Mouse (Mus musculus): ENCODE results near the gene Kcnd2. TPM values are rescaled to one million over a fixed set of nuclear protein-coding genes. Genes with fewer than 3 reads are reported as not detected.

Kcnd2 gene
- total and polyA plus RNA-seq, 2 experiments from 2014 or later: 44.6 to 95.2 TPM

GRCm38 (mm10) chr6:21527489-21528074 is 312.3 kb downstream of the Kcnd2 start:
- Histone ChIP-seq H3K27me3 (ENCODE audit: insufficient read depth, low read length) (no peaks in the 10 kb centered on the region), H3K27ac (ENCODE audit: low read depth, low read length) (no peak overlapping the region), H3K4me3 (ENCODE audit: low read depth, low read length) (no peak overlapping the region), H3K9me3 (ENCODE audit: low read length) (no peaks in the 10 kb centered on the region), H3K4me2 (ENCODE audit: low read depth, low read length, poor library complexity, severe bottlenecking) (no peak overlapping the region), H3K9ac (replicated peaks; ENCODE audit: low read length, poor library complexity, severe bottlenecking) (no peak overlapping the region), H3K4me1 (ENCODE audit: insufficient read depth, low read length) (no peaks in the 10 kb centered on the region), H3K36me3 (ENCODE audit: insufficient read depth, low read length) (no peaks in the 10 kb centered on the region)
- no peak for TF ChIP-seq CTCF (IDR thresholded peaks at IDR 0.05)
- 78% methylated on average over 1 of the region's 1 CpGs for WGBS
- DNase-seq (ENCODE audit: low spot score): no peak
- no peak for ATAC-seq (ENCODE audit: low FRiP score)

- DNase-seq (ENCODE audit: low spot score): no peak
- H3K4me1 ChIP-seq (ENCODE audit: insufficient read depth, low read length): no peaks in the 10 kb centered on the region
- no peak overlapping the region for H3K27ac ChIP-seq (ENCODE audit: low read depth, low read length)
- no peaks in the 10 kb centered on the region for H3K36me3 ChIP-seq (ENCODE audit: insufficient read depth, low read length)
- H3K27me3 ChIP-seq (ENCODE audit: insufficient read depth, low read length): no peaks in the 10 kb centered on the region
- no peaks in the 10 kb centered on the region for H3K9me3 ChIP-seq (ENCODE audit: low read length)
- H3K9ac ChIP-seq (replicated peaks; ENCODE audit: low read length, poor library complexity, severe bottlenecking): no peak overlapping the region
- TF ChIP-seq CTCF (IDR thresholded peaks at IDR 0.05): no peak
- WGBS: 69% methylated on average over 2 of the region's 2 CpGs
- no peak for ATAC-seq (ENCODE audit: low FRiP score)
- no peak overlapping the region for H3K4me3 ChIP-seq (ENCODE audit: low read depth, low read length)
- H3K4me2 ChIP-seq (ENCODE audit: low read depth, low read length, poor library complexity, severe bottlenecking): no peak overlapping the region
Measured at GRCm38 (mm10) chr6:21534009-21534408, 318.7 kb downstream of the Kcnd2 start.

- Histone ChIP-seq H3K27me3 (ENCODE audit: insufficient read depth, low read length) (no peaks in the 10 kb centered on the region), H3K4me1 (ENCODE audit: insufficient read depth, low read length) (no peaks in the 10 kb centered on the region), H3K4me2 (ENCODE audit: low read depth, low read length, poor library complexity, severe bottlenecking) (no peak overlapping the region), H3K27ac (ENCODE audit: low read depth, low read length) (no peak overlapping the region), H3K4me3 (ENCODE audit: low read depth, low read length) (no peak overlapping the region), H3K36me3 (ENCODE audit: insufficient read depth, low read length) (no peaks in the 10 kb centered on the region), H3K9me3 (ENCODE audit: low read length) (no peaks in the 10 kb centered on the region), H3K9ac (replicated peaks; ENCODE audit: low read length, poor library complexity, severe bottlenecking) (no peak overlapping the region)
- TF ChIP-seq CTCF (IDR thresholded peaks at IDR 0.05): peak; percentile 60
- DNase-seq (ENCODE audit: low spot score): peak; percentile 14
- no peak for ATAC-seq (ENCODE audit: low FRiP score)
- 27% methylated on average over 1 of the region's 1 CpGs for WGBS
Measured at GRCm38 (mm10) chr6:21534820-21535219, 319.5 kb downstream of the Kcnd2 start.

GRCm38 (mm10) chr6:21551501-21551900 is 336.2 kb downstream of the Kcnd2 start:
- no peak overlapping the region for H3K27ac ChIP-seq (ENCODE audit: low read depth, low read length)
- no peaks in the 10 kb centered on the region for H3K36me3 ChIP-seq (ENCODE audit: insufficient read depth, low read length)
- H3K4me1 ChIP-seq (ENCODE audit: insufficient read depth, low read length): no peaks in the 10 kb centered on the region
- no peak for DNase-seq (ENCODE audit: low spot score)
- H3K27me3 ChIP-seq (ENCODE audit: insufficient read depth, low read length): no peaks in the 10 kb centered on the region
- H3K9me3 ChIP-seq (ENCODE audit: low read length): no peaks in the 10 kb centered on the region
- TF ChIP-seq CTCF (IDR thresholded peaks at IDR 0.05): no peak
- 83% methylated on average over 9 of the region's 9 CpGs for WGBS
- no peak overlapping the region for H3K4me2 ChIP-seq (ENCODE audit: low read depth, low read length, poor library complexity, severe bottlenecking)
- no peak for ATAC-seq (ENCODE audit: low FRiP score)
- H3K4me3 ChIP-seq (ENCODE audit: low read depth, low read length): no peak overlapping the region
- no peak overlapping the region for H3K9ac ChIP-seq (replicated peaks; ENCODE audit: low read length, poor library complexity, severe bottlenecking)

GRCm38 (mm10) chr6:21570964-21571363 is 355.7 kb downstream of the Kcnd2 start:
- Histone ChIP-seq H3K36me3 (ENCODE audit: insufficient read depth, low read length) (no peaks in the 10 kb centered on the region), H3K9me3 (ENCODE audit: low read length) (no peaks in the 10 kb centered on the region), H3K27ac (ENCODE audit: low read depth, low read length) (no peak overlapping the region; the same call in 1 of the 2 replicates), H3K4me3 (ENCODE audit: low read depth, low read length) (no peak overlapping the region), H3K27me3 (ENCODE audit: insufficient read depth, low read length) (no peaks in the 10 kb centered on the region), H3K4me2 (ENCODE audit: low read depth, low read length, poor library complexity, severe bottlenecking) (no peak overlapping the region), H3K9ac (replicated peaks; ENCODE audit: low read length, poor library complexity, severe bottlenecking) (no peak overlapping the region), H3K4me1 (ENCODE audit: insufficient read depth, low read length) (no peaks in the 10 kb centered on the region)
- 53% methylated on average over 6 of the region's 6 CpGs for WGBS
- no peak for TF ChIP-seq CTCF (IDR thresholded peaks at IDR 0.05)
- peak; percentile 36 for DNase-seq (ENCODE audit: low spot score)
- no peak for ATAC-seq (ENCODE audit: low FRiP score)

- H3K4me3 ChIP-seq (ENCODE audit: low read depth, low read length): no peak overlapping the region
- TF ChIP-seq CTCF (IDR thresholded peaks at IDR 0.05): no peak
- H3K4me2 ChIP-seq (ENCODE audit: low read depth, low read length, poor library complexity, severe bottlenecking): no peak overlapping the region
- 82% methylated on average over 3 of the region's 3 CpGs for WGBS
- H3K36me3 ChIP-seq (ENCODE audit: insufficient read depth, low read length): no peaks in the 10 kb centered on the region
- no peaks in the 10 kb centered on the region for H3K9me3 ChIP-seq (ENCODE audit: low read length)
- H3K4me1 ChIP-seq (ENCODE audit: insufficient read depth, low read length): no peaks in the 10 kb centered on the region
- H3K27me3 ChIP-seq (ENCODE audit: insufficient read depth, low read length): no peaks in the 10 kb centered on the region
- H3K9ac ChIP-seq (replicated peaks; ENCODE audit: low read length, poor library complexity, severe bottlenecking): no peak overlapping the region
- no peak for ATAC-seq (ENCODE audit: low FRiP score)
- no peak for DNase-seq (ENCODE audit: low spot score)
- H3K27ac ChIP-seq (ENCODE audit: low read depth, low read length): no peak overlapping the region
Measured at GRCm38 (mm10) chr6:21590156-21590555, 374.9 kb downstream of the Kcnd2 start.

All from midbrain, postnatal 0 days (tissue).